Mouse (Mus musculus) gastrocnemius, postnatal 4 days (tissue): ENCODE measurements at regions not wholly inside any gene's neighbourhood (a gene's known extent, or its start where the extent isn't known, plus 50 kb on each side); places are given as distances from the start of the nearest gene placed in this dataset.
A peak's percentile ranks its signal among the peaks of the same experiment; 100 is the strongest.

Experiments used
- DNase-seq, 2 experiments: peaks; one replicate each; pipeline ENCODE4 v3.0.0; 2021 to 2022; ENCODE audit warnings: low spot score in 2 of 2, mixed read lengths in 2 of 2

- no peak for DNase-seq
These were observed 297.8 kb downstream of the Psat1 start for GRCm38 (mm10) chr19:15649368-15649767.

- no peak for DNase-seq
These were observed 299.8 kb downstream of the Psat1 start for GRCm38 (mm10) chr19:15647313-15647712.

- DNase-seq = no peak
These were observed 302.4 kb downstream of the Psat1 start for GRCm38 (mm10) chr19:15644786-15645185.

GRCm38 (mm10) chr19:15617233-15617915, 329.8 kb downstream of the Psat1 start:
- DNase-seq = peak; percentile 17 to 49

GRCm38 (mm10) chr19:15614648-15615561, 332.2 kb downstream of the Psat1 start:
- DNase-seq = peak in 1 of 2 experiments; percentile 14

- no peak for DNase-seq
These were observed 335.9 kb downstream of the Psat1 start for GRCm38 (mm10) chr19:15611137-15611758.

- DNase-seq = no peak
These were observed 340.7 kb downstream of the Psat1 start for GRCm38 (mm10) chr19:15606440-15606839.

- no peak for DNase-seq
These were observed 354.3 kb downstream of the Psat1 start for GRCm38 (mm10) chr19:15592821-15593220.

GRCm38 (mm10) chr19:15583782-15584693, 363.1 kb downstream of the Psat1 start:
- DNase-seq = no peak

- DNase-seq = no peak
These were observed 363.9 kb downstream of the Psat1 start for GRCm38 (mm10) chr19:15583106-15583781.

- DNase-seq = no peak
These were observed 375.9 kb downstream of the Psat1 start for GRCm38 (mm10) chr19:15571204-15571603.

GRCm38 (mm10) chr19:15561511-15561910, 385.6 kb downstream of the Psat1 start:
- no peak for DNase-seq

GRCm38 (mm10) chr19:15553953-15554352, 393.2 kb downstream of the Psat1 start:
- no peak for DNase-seq

GRCm38 (mm10) chr19:15517853-15518252, 429.3 kb downstream of the Psat1 start:
- DNase-seq = no peak

- DNase-seq = no peak
These were observed 430.4 kb downstream of the Psat1 start for GRCm38 (mm10) chr19:15516566-15517305.

- no peak for DNase-seq
These were observed 433.9 kb downstream of the Psat1 start for GRCm38 (mm10) chr19:15513197-15513596.

GRCm38 (mm10) chr19:15510395-15510794, 436.7 kb downstream of the Psat1 start:
- DNase-seq = no peak

GRCm38 (mm10) chr19:15502985-15503354, 444.2 kb downstream of the Psat1 start:
- DNase-seq = no peak

- DNase-seq = no peak
These were observed 444.7 kb downstream of the Psat1 start for GRCm38 (mm10) chr19:15502315-15502984.
